Mouse (Mus musculus) CH12.LX (cell line): ENCODE results near the gene Haao. TPM values are rescaled to one million over a fixed set of nuclear protein-coding genes. Genes with fewer than 3 reads are reported as not detected.

Experiments used
- DNase-seq: peaks from one replicate; pipeline ENCODE4 v3.0.0-alpha.2; 2013; ENCODE audit errors: extremely low read depth
- H3K27ac ChIP-seq: 2 replicates; pipeline ENCODE4 v1.5.1; 2012; ENCODE audit warnings: low read depth, mild to moderate bottlenecking, control low read depth, moderate library complexity; ENCODE audit not compliant: insufficient read depth
- H3K27me3 ChIP-seq: replicated peaks from 2 replicates; pipeline ENCODE3; 2012; ENCODE audit warnings: inconsistent platforms
- H3K36me3 ChIP-seq, 2 experiments: replicated peaks in 1 of 2; 2 replicates each; pipeline versions ENCODE3 to v1.6.1; 2012; ENCODE audit warnings: inconsistent platforms in 1 of 2, low read length in 1 of 2, mild to moderate bottlenecking in 1 of 2, mixed read lengths in 1 of 2, moderate library complexity in 1 of 2; ENCODE audit not compliant: control insufficient read depth in 1 of 2, insufficient read depth in 1 of 2
- H3K4me1 ChIP-seq, 2 experiments: 2 replicates each; pipeline ENCODE4 v1.6.1; 2012; ENCODE audit warnings: inconsistent platforms in 1 of 2, moderate library complexity in 1 of 2; ENCODE audit not compliant: insufficient read depth in 2 of 2, control insufficient read depth in 1 of 2
- H3K4me2 ChIP-seq: 2 replicates; pipeline ENCODE4 v1.6.1; 2012; ENCODE audit warnings: low read depth, mild to moderate bottlenecking, control low read depth; ENCODE audit not compliant: poor library complexity, insufficient read depth, severe bottlenecking
- H3K4me3 ChIP-seq, 3 experiments: fragments of 150-350 bp in 1 of 3; sonication (generic) in 1 of 3; replicated peaks in 1 of 3; 2 replicates each; pipeline versions ENCODE3 to v1.5.1; 2011 to 2012; ENCODE audit warnings: low read depth in 2 of 3, low read length in 2 of 3, mild to moderate bottlenecking in 2 of 3, moderate library complexity in 2 of 3, control low read depth in 1 of 3, improper control_type of control experiment in 1 of 3, inconsistent platforms in 1 of 3, mixed read lengths in 1 of 3; ENCODE audit not compliant: poor library complexity in 1 of 3
- H3K79me2 ChIP-seq: replicated peaks from 2 replicates; pipeline ENCODE4 v1.6.1; 2012; ENCODE audit warnings: mild to moderate bottlenecking, moderate library complexity; ENCODE audit not compliant: control insufficient read depth, poor library complexity, insufficient read depth, severe bottlenecking; ENCODE audit errors: extremely low read depth
- H3K9ac ChIP-seq: 2 replicates; pipeline ENCODE4 v1.6.1; 2012; ENCODE audit warnings: low read depth, mild to moderate bottlenecking, control low read depth, moderate library complexity; ENCODE audit not compliant: insufficient read depth
- H3K9me3 ChIP-seq: replicated peaks from 2 replicates; pipeline ENCODE3; 2012; ENCODE audit warnings: low read length, inconsistent platforms, mixed read lengths
- CTCF ChIP-seq, 2 experiments: IDR thresholded peaks in 1 of 2; conservative IDR thresholded peaks in 1 of 2; 2 replicates each; pipeline ENCODE4 v1.5.1; 2011 to 2012; ENCODE audit warnings: low read depth in 2 of 2, low read length in 2 of 2, improper control_type of control experiment in 1 of 2, inconsistent platforms in 1 of 2, mild to moderate bottlenecking in 1 of 2, moderate library complexity in 1 of 2
- ELF1 ChIP-seq: IDR thresholded peaks from 2 replicates; pipeline ENCODE4 v1.6.1; 2014; ENCODE audit warnings: low read depth, mild to moderate bottlenecking, inconsistent platforms, low read length, improper control_type of control experiment
- GABPA ChIP-seq: IDR thresholded peaks from 2 replicates; pipeline ENCODE4 v1.6.1; 2012; ENCODE audit warnings: low read depth, low read length, improper control_type of control experiment, inconsistent platforms; ENCODE audit not compliant: insufficient replicate concordance
- JUND ChIP-seq: conservative IDR thresholded peaks from 2 replicates; pipeline ENCODE4 v1.6.1; 2011; ENCODE audit warnings: low read depth, low read length, improper control_type of control experiment
- MAX ChIP-seq: IDR thresholded peaks from 2 replicates; pipeline ENCODE4 v1.6.1; 2011; ENCODE audit warnings: low read length, improper control_type of control experiment
- MAZ ChIP-seq: IDR thresholded peaks from 2 replicates; pipeline ENCODE4 v1.6.1; 2012; ENCODE audit warnings: low read depth, mild to moderate bottlenecking, inconsistent platforms, low read length, improper control_type of control experiment, moderate library complexity
- NELFE ChIP-seq: IDR thresholded peaks from 2 replicates; pipeline ENCODE4 v1.6.1; 2011; ENCODE audit warnings: low read depth, low read length, improper control_type of control experiment
- POLR2A ChIP-seq: IDR thresholded peaks from 2 replicates; pipeline ENCODE4 v1.6.1; 2011; ENCODE audit warnings: low read depth, mild to moderate bottlenecking, improper control_type of control experiment, low read length
- POLR2AphosphoS2 ChIP-seq: IDR thresholded peaks from 2 replicates; pipeline ENCODE4 v1.6.1; 2011; ENCODE audit warnings: low read depth, low read length, improper control_type of control experiment
- RAD21 ChIP-seq: IDR thresholded peaks from 2 replicates; pipeline ENCODE4 v1.6.1; 2011; ENCODE audit warnings: low read depth, mild to moderate bottlenecking, low read length, improper control_type of control experiment, moderate library complexity
- SMC3 ChIP-seq: IDR thresholded peaks from 2 replicates; pipeline ENCODE4 v1.6.1; 2011; ENCODE audit warnings: low read depth, low read length, improper control_type of control experiment
- TBP ChIP-seq: conservative IDR thresholded peaks from 2 replicates; pipeline ENCODE4 v1.6.1; 2011; ENCODE audit warnings: low read depth, low read length, improper control_type of control experiment
- TCF12 ChIP-seq: IDR thresholded peaks from 2 replicates; pipeline ENCODE4 v1.6.1; 2014; ENCODE audit warnings: low read depth, mild to moderate bottlenecking, inconsistent platforms, low read length, improper control_type of control experiment
- UBTF ChIP-seq: IDR thresholded peaks from 2 replicates; pipeline ENCODE4 v1.6.1; 2012; ENCODE audit warnings: low read depth, mild to moderate bottlenecking, inconsistent platforms, low read length, improper control_type of control experiment, moderate library complexity
- ZKSCAN1 ChIP-seq: IDR thresholded peaks from 2 replicates; pipeline ENCODE4 v1.6.1; 2012; ENCODE audit warnings: low read depth, inconsistent platforms, low read length, improper control_type of control experiment, borderline replicate concordance
- ZMIZ1 ChIP-seq: IDR thresholded peaks from 2 replicates; pipeline ENCODE4 v1.6.1; 2012; ENCODE audit warnings: low read depth, mild to moderate bottlenecking, inconsistent platforms, low read length, improper control_type of control experiment
- dilution Hi-C: fragments of 300-500 bp; cut with MboI; formaldehyde crosslinking; loops from 2 replicates; pipeline ENCODE4 v1.14.3; 2020; ENCODE audit warnings: low sequenced_read_pairs; ENCODE audit not compliant: extremely low pct_unique_long_range_greater_than_20kb, extremely low pct_ligation_motif_present
- in situ Hi-C: fragments of 300-500 bp; cut with MboI; formaldehyde crosslinking; loops from 3 replicates; pipeline ENCODE4 v1.14.3; 2019; ENCODE audit warnings: low sequenced_read_pairs, low pct_ligation_motif_present, low pct_unique_long_range_greater_than_20kb, mixed read lengths
- polyA plus RNA-seq: library from polyadenylated mRNA; unstranded; fragments of >175 nt; gene quantifications from 2 replicates; pipeline ENCODE4 v1.2.1, GENCODE M21; 2012; ENCODE audit warnings: low read depth; ENCODE audit not compliant: insufficient read length
- total RNA-seq, 2 experiments: library from RNA; depleted of rRNA; stranded (reverse); fragments of 300-350 nt in 1 of 2; fragments of >200 nt in 1 of 2; gene quantifications; 2 replicates each; pipeline ENCODE4 v1.2.3; 2012 to 2014

Haao gene
- total RNA-seq (2012; rRNA removed) (12.3 and 18.6 TPM in 2 replicates), total RNA-seq (2014; rRNA removed) (19.1 and 21.7 TPM in 2 replicates), polyA plus RNA-seq (30.6 and 33.8 TPM in 2 replicates)

DNA sequence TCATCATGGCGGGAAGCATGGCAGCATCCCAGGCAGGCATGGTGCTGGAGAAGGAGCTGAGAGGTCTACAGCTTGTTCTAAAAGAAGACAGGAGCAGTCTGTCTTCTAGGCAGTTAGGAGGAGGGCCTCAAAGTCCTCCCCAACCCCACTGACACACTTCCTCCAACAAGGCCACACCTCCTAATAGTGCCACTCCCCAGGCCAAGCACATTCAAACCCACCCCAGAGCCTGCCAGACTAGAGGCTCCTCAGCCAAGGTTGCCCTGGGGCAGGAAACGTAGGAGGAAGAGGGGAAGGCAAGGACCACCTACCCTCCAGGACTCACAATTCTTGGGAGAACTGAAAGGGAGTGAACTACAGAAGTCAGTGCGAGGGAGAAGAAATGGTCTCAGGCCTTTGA, at the start of gene Haao:
Gene Haao, minus strand, starts transcription at position 149 of the 400 bp plus-strand sequence.
- Histone ChIP-seq H3K4me2 (peak within 1 kb of the TSS; percentile 53), H3K9me3 (no peaks in the 10 kb centered on the region), H3K27me3 (no peaks in the 10 kb centered on the region), H3K4me3 (peak within 1 kb of the TSS; percentile 53 to 62 (median 59)), H3K27ac (peak within 1 kb of the TSS; percentile 85), H3K9ac (peak within 1 kb of the TSS; percentile 30), H3K36me3 (peaks cover 2 to 28% of the 10 kb centered on the region in 2 experiments), H3K4me1 (peaks cover 31 to 78% of the 10 kb centered on the region in 2 experiments), H3K79me2 (no peaks in the 10 kb centered on the region; the same call in 1 of the 2 replicates)
- in situ Hi-C loops (no loop called here), dilution Hi-C loops (no loop called here)
- TF ChIP-seq MAX (no peak), ELF1 (peak; percentile 37; the same call in 1 of the 2 replicates), NELFE (peak; percentile 81), POLR2AphosphoS2 (peak; percentile 36; the same call in 1 of the 2 replicates), TCF12 (peak; percentile 62; the same call in 1 of the 2 replicates), TBP (peak; percentile 90), ZMIZ1 (peak; percentile 19; the same call in 1 of the 2 replicates), POLR2A (peak; percentile 78), JUND (no peak)
- peak; percentile 83 for DNase-seq

DNA sequence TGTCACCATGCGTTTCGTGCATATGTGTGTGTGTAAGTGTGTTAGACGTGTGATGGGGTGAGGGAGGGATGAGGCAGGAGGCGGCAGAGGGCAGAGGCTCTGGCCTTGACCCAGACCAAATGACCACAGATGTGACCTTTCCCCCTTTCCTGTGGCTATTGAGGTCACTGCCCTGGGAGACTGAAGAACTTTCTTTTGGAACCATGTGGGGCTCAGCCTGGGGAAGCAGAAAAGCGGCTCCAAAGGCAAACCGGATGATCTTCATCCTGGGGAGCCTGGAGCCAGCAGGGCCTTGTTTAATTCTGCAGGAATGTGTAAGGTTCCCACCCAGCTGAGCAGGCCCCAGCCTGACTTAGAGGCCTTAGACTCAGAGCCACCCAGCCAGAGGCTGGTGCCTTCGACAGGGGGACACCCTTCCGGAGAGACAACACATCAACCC, 49.6 kb upstream of the Haao start:
- Histone ChIP-seq H3K4me1 (peaks cover 4 to 9% of the 10 kb centered on the region in 2 experiments; a peak in 3 of 4 replicates), H3K9me3 (no peaks in the 10 kb centered on the region), H3K79me2 (no peaks in the 10 kb centered on the region), H3K4me3 (no peak overlapping the region)
- DNase-seq, result no peak
- in situ Hi-C loops, result no loop called here
- no peak for TF ChIP-seq MAZ
- TF ChIP-seq, all 38 proteins: peak for 0
- dilution Hi-C loops, result no loop called here
- Histone ChIP-seq H3K36me3 (no peaks in the 10 kb centered on the region), H3K27me3 (peaks cover 3% of the 10 kb centered on the region), H3K9ac (no peak overlapping the region), H3K4me2 (no peak overlapping the region), H3K27ac (no peak overlapping the region)

DNA sequence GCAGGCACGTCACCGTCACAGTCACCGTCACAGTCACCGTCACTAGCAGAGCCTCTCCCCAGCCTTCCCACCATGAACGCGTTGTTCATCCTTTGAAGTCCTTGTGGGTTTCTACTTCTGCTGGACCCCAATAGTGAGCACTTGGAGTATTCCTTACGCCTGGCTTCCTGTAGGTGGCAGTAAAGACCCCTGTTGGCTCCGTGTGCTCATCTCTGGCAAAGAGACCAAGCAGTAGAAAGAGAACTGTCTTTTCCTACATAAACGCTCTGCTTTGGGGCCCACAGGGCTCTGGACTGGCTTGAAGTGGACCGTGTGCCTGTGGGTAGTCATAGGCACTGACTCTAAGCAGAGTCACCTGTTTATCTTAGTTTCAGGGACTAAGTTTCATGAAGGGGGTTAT, 49.0 kb upstream of the Haao start:
- H3K36me3 ChIP-seq, result no peaks in the 10 kb centered on the region
- DNase-seq, result peak; percentile 54
- H3K4me3 ChIP-seq, result no peak overlapping the region
- TF ChIP-seq ELF1 (no peak), TBP (no peak), UBTF (no peak), GABPA (no peak), CTCF (conservative IDR thresholded peaks at IDR 0.05 in 1 of 2, IDR thresholded peaks at IDR 0.05 in 1 of 2; ENCODE audit: low read depth in 2 of 2, low read length in 2 of 2) (peak; percentile 71 to 75), RAD21 (peak; percentile 72), SMC3 (peak; percentile 50), ZKSCAN1 (no peak)
- no peak overlapping the region for H3K27ac ChIP-seq
- H3K9me3 ChIP-seq, result no peaks in the 10 kb centered on the region
- no peak overlapping the region for H3K4me2 ChIP-seq
- dilution Hi-C loops, result no loop called here
- in situ Hi-C loops, result no loop called here
- H3K79me2 ChIP-seq, result no peaks in the 10 kb centered on the region
- H3K9ac ChIP-seq, result no peak overlapping the region
- H3K27me3 ChIP-seq, result peaks cover 3% of the 10 kb centered on the region
- peaks cover 0 to 2% of the 10 kb centered on the region in 2 experiments; a peak in 2 of 4 replicates for H3K4me1 ChIP-seq
